Mouse (Mus musculus) neural tube, embryonic 14.5 days (tissue): ENCODE measurements at regions not wholly inside any gene's neighbourhood (a gene's known extent, or its start where the extent isn't known, plus 50 kb on each side); places are given as distances from the start of the nearest gene placed in this dataset.

Experiments
- ATAC-seq: fragments of 200-750 bp; cut with Nextera tagmentation; 2 replicates; pipeline ENCODE4 v1.8.0; 2017; ENCODE audit warnings: low read depth, mild to moderate bottlenecking, moderate TSS enrichment, moderate library complexity
- H3K27ac ChIP-seq: fragments of 300-500 bp; sonication (generic); 2 replicates; pipeline ENCODE4 v1.5.1; 2014; ENCODE audit warnings: low read depth, mild to moderate bottlenecking, control low read depth, low read length, moderate library complexity, mixed read lengths
- H3K27me3 ChIP-seq: fragments of 300-500 bp; sonication (generic); 2 replicates; pipeline ENCODE4 v1.6.1; 2014; ENCODE audit warnings: low read length; ENCODE audit not compliant: control insufficient read depth, insufficient read depth
- H3K36me3 ChIP-seq: fragments of 300-500 bp; sonication (generic); 2 replicates; pipeline ENCODE4 v1.6.1; 2014; ENCODE audit warnings: low read length, mixed read lengths; ENCODE audit not compliant: control insufficient read depth, insufficient read depth
- H3K4me1 ChIP-seq: fragments of 300-500 bp; sonication (generic); 2 replicates; pipeline ENCODE4 v1.6.1; 2014; ENCODE audit warnings: low read length; ENCODE audit not compliant: control insufficient read depth, insufficient read depth
- H3K4me2 ChIP-seq: fragments of 300-500 bp; sonication (generic); 2 replicates; pipeline ENCODE4 v1.6.1; 2014; ENCODE audit warnings: mild to moderate bottlenecking, low read depth, low read length, control low read depth
- H3K4me3 ChIP-seq: fragments of 300-500 bp; sonication (generic); 2 replicates; pipeline ENCODE4 v1.5.1; 2014; ENCODE audit warnings: low read depth, low read length, control low read depth, mixed read lengths
- H3K9ac ChIP-seq: fragments of 300-500 bp; sonication (generic); replicated peaks from 2 replicates; pipeline ENCODE4 v1.6.1; 2014; ENCODE audit warnings: low read depth, mild to moderate bottlenecking, control low read depth, low read length, mixed read lengths
- H3K9me3 ChIP-seq: fragments of 300-500 bp; sonication (generic); 2 replicates; pipeline ENCODE4 v1.6.1; 2016; ENCODE audit warnings: low read length; ENCODE audit not compliant: control insufficient read depth
- WGBS: fragments of 180-500 bp; shearing (Covaris S2); extraction: QIAGEN DNeasy Blood & Tissue Kit; methylation state at CpG from one replicate; pipeline ENCODE4 v1.1.7; 2014; 5-methylcytosine and 5-hydroxymethylcytosine counted together

- no peaks in the 10 kb centered on the region for H3K36me3 ChIP-seq
- no peak for ATAC-seq
- no peaks in the 10 kb centered on the region for H3K27me3 ChIP-seq
- no peak overlapping the region for H3K9ac ChIP-seq
- 79% methylated on average over 11 of the region's 11 CpGs for WGBS
- H3K9me3 ChIP-seq: no peaks in the 10 kb centered on the region
- no peaks in the 10 kb centered on the region for H3K4me1 ChIP-seq
- H3K4me2 ChIP-seq: no peak overlapping the region
- H3K27ac ChIP-seq: no peak overlapping the region
- H3K4me3 ChIP-seq: no peak overlapping the region
Measured at GRCm38 (mm10) chr2:114812141-114812902, 157.6 kb upstream of the Dph6 start.

- H3K4me3 ChIP-seq: no peak overlapping the region
- WGBS: 50% methylated on average over 3 of the region's 3 CpGs
- H3K4me2 ChIP-seq: no peak overlapping the region
- H3K9me3 ChIP-seq: no peaks in the 10 kb centered on the region
- no peak overlapping the region for H3K27ac ChIP-seq
- no peaks in the 10 kb centered on the region for H3K27me3 ChIP-seq
- H3K4me1 ChIP-seq: no peaks in the 10 kb centered on the region
- no peaks in the 10 kb centered on the region for H3K36me3 ChIP-seq
- no peak overlapping the region for H3K9ac ChIP-seq
- no peak for ATAC-seq
Measured at GRCm38 (mm10) chr2:114812903-114813290, 158.1 kb upstream of the Dph6 start.

GRCm38 (mm10) chr2:114822657-114823056, 167.9 kb upstream of the Dph6 start:
- 73% methylated on average over 3 of the region's 3 CpGs for WGBS

GRCm38 (mm10) chr2:114828192-114828591, 173.4 kb upstream of the Dph6 start:
- H3K4me1 ChIP-seq: no peaks in the 10 kb centered on the region
- 51% methylated on average over 6 of the region's 6 CpGs for WGBS
- no peak for ATAC-seq
- no peaks in the 10 kb centered on the region for H3K36me3 ChIP-seq
- no peak overlapping the region for H3K4me3 ChIP-seq
- H3K27ac ChIP-seq: no peak overlapping the region
- H3K4me2 ChIP-seq: no peak overlapping the region
- no peaks in the 10 kb centered on the region for H3K9me3 ChIP-seq
- H3K27me3 ChIP-seq: no peaks in the 10 kb centered on the region
- H3K9ac ChIP-seq: no peak overlapping the region

More at GRCm38 (mm10) chr2:114822657-114823056, 167.9 kb upstream of the Dph6 start:
- H3K27me3 ChIP-seq: no peaks in the 10 kb centered on the region
- no peaks in the 10 kb centered on the region for H3K36me3 ChIP-seq
- ATAC-seq: no peak
- no peak overlapping the region for H3K9ac ChIP-seq
- H3K27ac ChIP-seq: no peak overlapping the region
- no peaks in the 10 kb centered on the region for H3K9me3 ChIP-seq
- no peaks in the 10 kb centered on the region for H3K4me1 ChIP-seq
- no peak overlapping the region for H3K4me3 ChIP-seq
- no peak overlapping the region for H3K4me2 ChIP-seq

GRCm38 (mm10) chr2:114835694-114836093, 180.9 kb upstream of the Dph6 start:
- no peak for ATAC-seq
- H3K4me1 ChIP-seq: no peaks in the 10 kb centered on the region
- 51% methylated on average over 2 of the region's 2 CpGs for WGBS
- no peak overlapping the region for H3K4me2 ChIP-seq
- no peaks in the 10 kb centered on the region for H3K27me3 ChIP-seq
- H3K4me3 ChIP-seq: no peak overlapping the region
- no peaks in the 10 kb centered on the region for H3K36me3 ChIP-seq
- no peaks in the 10 kb centered on the region for H3K9me3 ChIP-seq
- no peak overlapping the region for H3K27ac ChIP-seq
- H3K9ac ChIP-seq: no peak overlapping the region

- no peaks in the 10 kb centered on the region for H3K9me3 ChIP-seq
- H3K27me3 ChIP-seq: no peaks in the 10 kb centered on the region
- no peak overlapping the region for H3K27ac ChIP-seq
- WGBS: 74% methylated on average over 9 of the region's 9 CpGs
- H3K4me3 ChIP-seq: no peak overlapping the region
- H3K4me1 ChIP-seq: no peaks in the 10 kb centered on the region
- no peak for ATAC-seq
- H3K4me2 ChIP-seq: no peak overlapping the region
- no peak overlapping the region for H3K9ac ChIP-seq
- H3K36me3 ChIP-seq: no peaks in the 10 kb centered on the region
Measured at GRCm38 (mm10) chr2:114843696-114844388, 189.1 kb upstream of the Dph6 start.

GRCm38 (mm10) chr2:114844389-114844771, 189.6 kb upstream of the Dph6 start:
- 69% methylated on average over 3 of the region's 3 CpGs for WGBS
- no peak for ATAC-seq
- H3K9ac ChIP-seq: no peak overlapping the region

GRCm38 (mm10) chr2:114848439-114848838, 193.7 kb upstream of the Dph6 start:
- Histone ChIP-seq H3K27me3 (no peaks in the 10 kb centered on the region), H3K27ac (no peak overlapping the region), H3K4me2 (no peak overlapping the region), H3K36me3 (no peaks in the 10 kb centered on the region), H3K9me3 (no peaks in the 10 kb centered on the region), H3K9ac (no peak overlapping the region), H3K4me1 (no peaks in the 10 kb centered on the region), H3K4me3 (no peak overlapping the region)
- 91% methylated on average over 5 of the region's 5 CpGs for WGBS
- ATAC-seq: no peak

More at GRCm38 (mm10) chr2:114844389-114844771, 189.6 kb upstream of the Dph6 start:
- H3K4me3 ChIP-seq: no peak overlapping the region
- no peaks in the 10 kb centered on the region for H3K36me3 ChIP-seq
- H3K27ac ChIP-seq: no peak overlapping the region
- H3K4me1 ChIP-seq: no peaks in the 10 kb centered on the region
- no peaks in the 10 kb centered on the region for H3K27me3 ChIP-seq
- H3K4me2 ChIP-seq: no peak overlapping the region
- H3K9me3 ChIP-seq: no peaks in the 10 kb centered on the region

GRCm38 (mm10) chr2:114848914-114849313, 194.2 kb upstream of the Dph6 start:
- no peaks in the 10 kb centered on the region for H3K36me3 ChIP-seq
- no peak overlapping the region for H3K4me3 ChIP-seq
- H3K4me2 ChIP-seq: no peak overlapping the region
- H3K4me1 ChIP-seq: no peaks in the 10 kb centered on the region
- no peak overlapping the region for H3K27ac ChIP-seq
- no peaks in the 10 kb centered on the region for H3K27me3 ChIP-seq
- H3K9me3 ChIP-seq: no peaks in the 10 kb centered on the region
- H3K9ac ChIP-seq: no peak overlapping the region
- 93% methylated on average over 2 of the region's 2 CpGs for WGBS
- no peak for ATAC-seq
